Mouse (Mus musculus): ENCODE measurements around the gene Nap1l4. TPM values are rescaled to one million over a fixed set of nuclear protein-coding genes. Genes with fewer than 3 reads are reported as not detected.
A peak's percentile ranks its signal among the peaks of the same experiment; 100 is the strongest.

The Nap1l4 gene
- polyA plus RNA-seq, 1 experiment from 2014 or later = 410 TPM

DNA sequence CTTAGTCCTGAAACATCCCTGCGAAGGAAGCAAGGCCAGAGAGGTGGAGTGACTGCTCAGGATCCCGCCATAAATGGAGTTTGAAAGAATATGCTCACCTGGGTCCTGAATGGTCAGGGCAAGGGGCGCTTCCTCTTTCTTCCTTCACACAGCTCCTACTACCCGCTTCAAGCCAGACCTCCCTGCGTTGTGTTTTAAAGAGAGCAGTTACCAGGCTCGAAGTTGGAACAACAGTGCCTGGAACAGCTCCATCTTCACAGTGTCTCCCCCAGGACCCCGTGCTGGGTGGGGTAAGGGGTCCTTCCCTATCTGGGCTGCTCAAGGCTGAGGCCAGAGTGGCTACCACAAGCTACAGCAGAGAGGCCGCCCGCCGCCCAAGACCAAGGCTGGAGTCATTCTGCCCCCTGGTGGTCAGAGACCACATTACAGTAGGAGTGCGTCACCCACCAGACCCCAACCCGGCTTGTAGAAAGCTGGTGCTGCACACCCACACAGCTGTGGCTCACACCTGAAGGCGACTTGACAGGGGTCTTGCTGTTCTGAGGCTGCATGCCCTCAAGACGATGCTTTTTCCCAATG is 82.7 kb downstream of the Nap1l4 start:
- DNase-seq (ENCODE audit: low spot score) = peak; percentile 91
- peaks cover 39% of the 10 kb centered on the region for H3K27me3 ChIP-seq (ENCODE audit: low read depth, poor library complexity, severe bottlenecking)
- no peaks in the 10 kb centered on the region for H3K36me3 ChIP-seq
- no peaks in the 10 kb centered on the region; the same call in 1 of the 2 replicates for H3K9me3 ChIP-seq (replicated peaks)
- no peak overlapping the region for H3K4me3 ChIP-seq
- 34% methylated on average over 14 of the region's 14 CpGs for WGBS
- H3K27ac ChIP-seq = peak overlapping the region; percentile 91
- H3K4me1 ChIP-seq = peaks cover 74% of the 10 kb centered on the region

DNA sequence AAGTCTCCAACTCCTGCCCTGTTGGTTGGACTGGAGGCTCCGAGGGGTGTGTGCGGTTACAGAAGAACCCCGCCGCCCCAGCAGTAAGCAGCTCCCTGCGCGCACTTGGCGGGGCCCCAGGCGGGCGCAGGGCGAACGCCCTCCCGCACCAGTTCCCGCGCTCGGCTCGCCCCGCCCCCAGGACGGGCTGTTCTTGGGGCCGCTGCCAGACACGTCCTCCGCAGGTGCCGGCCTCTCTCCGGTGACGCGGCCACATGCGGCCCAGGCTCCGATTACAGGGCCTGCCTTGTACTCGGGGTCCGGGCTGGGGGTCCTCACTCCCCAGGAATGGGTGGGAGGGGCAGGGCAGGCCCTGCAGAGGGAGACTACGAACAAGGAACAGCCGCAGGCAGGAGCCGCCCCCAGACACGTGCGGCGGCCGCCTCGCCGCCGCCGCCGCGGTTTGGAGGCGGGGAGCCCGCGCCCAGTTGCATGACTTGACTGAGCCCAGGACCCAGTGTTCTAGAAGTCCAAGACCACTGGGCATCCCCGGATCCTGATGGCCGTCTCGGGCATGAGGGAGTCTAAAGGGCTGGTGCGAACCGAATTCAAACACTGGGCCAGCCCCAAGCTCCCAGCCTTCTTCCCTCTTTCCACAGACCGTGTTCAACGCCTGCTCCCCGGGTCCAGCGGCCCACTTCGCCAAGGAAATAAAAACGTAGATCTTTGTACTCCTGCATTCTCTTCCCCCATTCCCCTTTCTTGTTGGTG is 83.9 kb downstream of the Nap1l4 start:
- 18% methylated on average over 56 of the region's 56 CpGs for WGBS
- peak overlapping the region; percentile 47 for H3K4me3 ChIP-seq
- peak; percentile 82 for DNase-seq (ENCODE audit: low spot score)
- H3K4me1 ChIP-seq = peaks cover 81% of the 10 kb centered on the region
- H3K36me3 ChIP-seq = 0 out of 2 replicates have a peak, but pooled peaks cover 2% of the 10 kb centered on the region
- H3K27me3 ChIP-seq (ENCODE audit: low read depth, poor library complexity, severe bottlenecking) = peaks cover 47% of the 10 kb centered on the region
- peaks cover 11% of the 10 kb centered on the region for H3K9me3 ChIP-seq (replicated peaks)
- peak overlapping the region; percentile 91 for H3K27ac ChIP-seq

DNA sequence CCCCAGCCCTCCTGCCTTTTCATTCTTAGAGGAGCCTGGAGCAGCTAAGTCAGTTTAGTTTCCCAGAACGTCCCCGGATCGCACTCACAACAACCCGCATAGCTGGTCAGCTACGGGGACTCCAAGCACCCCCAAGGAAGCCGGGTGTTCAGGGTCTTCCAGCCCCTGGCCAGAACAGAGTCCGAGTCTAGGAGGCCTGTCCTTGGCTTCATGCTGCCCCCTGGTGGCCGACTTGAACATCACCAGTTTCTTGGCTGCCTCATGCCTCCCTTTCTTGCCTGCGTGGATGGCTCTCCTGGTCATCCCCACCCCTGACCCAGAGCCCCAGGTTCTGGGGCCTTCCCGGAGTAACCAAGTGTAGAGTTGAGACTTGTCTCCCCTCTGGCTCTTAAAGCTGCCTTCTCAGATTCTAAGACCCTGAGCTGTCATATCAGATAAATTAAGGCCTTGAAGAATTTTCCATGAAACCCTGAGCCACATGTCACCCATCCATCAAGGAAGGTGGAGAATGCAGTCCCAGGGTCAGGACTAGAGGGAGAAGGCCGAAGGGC is 85.0 kb downstream of the Nap1l4 start:
- Histone ChIP-seq H3K4me1 (peaks cover 86% of the 10 kb centered on the region), H3K27ac (peak overlapping the region; percentile 91), H3K4me3 (0 out of 2 replicates have a peak overlapping the region, but pooled peaks have one; percentile 6), H3K27me3 (ENCODE audit: low read depth, poor library complexity, severe bottlenecking) (peaks cover 48% of the 10 kb centered on the region), H3K9me3 (replicated peaks) (peaks cover 21% of the 10 kb centered on the region), H3K36me3 (peaks cover 13% of the 10 kb centered on the region; the same call in 1 of the 2 replicates)
- WGBS = 37% methylated on average over 11 of the region's 11 CpGs
- DNase-seq (ENCODE audit: low spot score) = peak; percentile 90

Small RNA genes within 50 kb of the gene (microRNA-seq; reads per million reads assigned to microRNA genes)
- gene Mir7064 = 1.8 reads per million

Other genes starting within 250 kb of the Nap1l4 start
- 317 and 593 TPM in 2 replicates for gene Cdkn1c, start 88.1 kb downstream of the Nap1l4 start, polyA plus RNA-seq (2016; fragmentation: Nextera tagmentation; extraction: Ambion mirVana)
- gene Slc22a18, start 75.4 kb downstream of the Nap1l4 start, polyA plus RNA-seq (2016; fragmentation: Nextera tagmentation; extraction: Ambion mirVana) = 0.25 and 0.53 TPM in 2 replicates
- gene Phlda2, start 46.0 kb downstream of the Nap1l4 start, polyA plus RNA-seq (2016; fragmentation: Nextera tagmentation; extraction: Ambion mirVana) = 2.6 and 3.1 TPM in 2 replicates
- gene Cars, start 51.0 kb upstream of the Nap1l4 start, polyA plus RNA-seq (2016; fragmentation: Nextera tagmentation; extraction: Ambion mirVana) = 79.2 and 88.3 TPM in 2 replicates
- gene Tnfrsf26, start 79.6 kb upstream of the Nap1l4 start, polyA plus RNA-seq (2016; fragmentation: Nextera tagmentation; extraction: Ambion mirVana) = 0.09 and 0.20 TPM in 2 replicates
- 9.3 and 9.8 TPM in 2 replicates for gene Tnfrsf22, start 100.6 kb upstream of the Nap1l4 start, polyA plus RNA-seq (2016; fragmentation: Nextera tagmentation; extraction: Ambion mirVana)
- gene Tnfrsf23, start 136.8 kb upstream of the Nap1l4 start, polyA plus RNA-seq (2016; fragmentation: Nextera tagmentation; extraction: Ambion mirVana) = 0.25 TPM in 1 of 2 replicates, not detected in the other
- gene Osbpl5, start 207.9 kb upstream of the Nap1l4 start, polyA plus RNA-seq (2016; fragmentation: Nextera tagmentation; extraction: Ambion mirVana) = 12.3 and 19.9 TPM in 2 replicates
- not detected in 2 replicates for gene Mrgprg, start 217.9 kb upstream of the Nap1l4 start, polyA plus RNA-seq (2016; fragmentation: Nextera tagmentation; extraction: Ambion mirVana)
- gene Mrgpre, start 235.4 kb upstream of the Nap1l4 start, polyA plus RNA-seq (2016; fragmentation: Nextera tagmentation; extraction: Ambion mirVana) = 1.1 and 1.9 TPM in 2 replicates